Mouse (Mus musculus) lung, embryonic 14.5 days (tissue): ENCODE results near the gene Il4i1. TPM values are rescaled to one million over a fixed set of nuclear protein-coding genes. Genes with fewer than 3 reads are reported as not detected.

Source experiments
- ATAC-seq: fragments of 200-750 bp; cut with Nextera tagmentation; 2 replicates; pipeline ENCODE4 v1.8.0; 2017; ENCODE audit warnings: mild to moderate bottlenecking, moderate TSS enrichment, moderate library complexity; ENCODE audit not compliant: insufficient read depth
- DNase-seq: peaks from one replicate; pipeline ENCODE4 v3.0.0-alpha.2; 2015
- H3K27ac ChIP-seq: fragments of 300-500 bp; sonication (generic); 2 replicates; pipeline ENCODE4 v1.5.1; 2014; ENCODE audit warnings: low read depth, mild to moderate bottlenecking, moderate library complexity
- H3K27me3 ChIP-seq: fragments of 300-500 bp; sonication (generic); 2 replicates; pipeline ENCODE4 v1.6.1; 2014; ENCODE audit warnings: low read length, control low read depth; ENCODE audit not compliant: insufficient read depth
- H3K36me3 ChIP-seq: fragments of 300-500 bp; sonication (generic); 2 replicates; pipeline ENCODE4 v1.6.1; 2014; ENCODE audit warnings: control low read depth; ENCODE audit not compliant: insufficient read depth
- H3K4me1 ChIP-seq: fragments of 300-500 bp; sonication (generic); 2 replicates; pipeline ENCODE4 v1.6.1; 2014; ENCODE audit warnings: antibody characterized with exemption, control low read depth; ENCODE audit not compliant: insufficient read depth
- H3K4me2 ChIP-seq: fragments of 300-500 bp; sonication (generic); 2 replicates; pipeline ENCODE4 v1.6.1; 2014; ENCODE audit warnings: mild to moderate bottlenecking
- H3K4me3 ChIP-seq: fragments of 300-500 bp; sonication (generic); 2 replicates; pipeline ENCODE4 v1.5.1; 2014; ENCODE audit warnings: low read depth, low read length
- H3K9ac ChIP-seq: fragments of 300-500 bp; sonication (generic); 2 replicates; pipeline ENCODE4 v1.6.1; 2014
- H3K9me3 ChIP-seq: fragments of 300-500 bp; sonication (generic); 2 replicates; pipeline ENCODE4 v1.6.1; 2016; ENCODE audit warnings: low read depth, low read length, control low read depth
- CTCF ChIP-seq: IDR thresholded peaks from 2 replicates; pipeline ENCODE4 v1.5.1; 2016; ENCODE audit warnings: antibody characterized with exemption, low read depth
- WGBS: fragments of 180-500 bp; shearing (Covaris S2); extraction: QIAGEN DNeasy Blood & Tissue Kit; methylation state at CpG from one replicate; pipeline ENCODE4 v1.1.7; 2014; 5-methylcytosine and 5-hydroxymethylcytosine counted together
- polyA plus RNA-seq: library from polyadenylated mRNA; unstranded; fragments of >200 nt; fragmentation: Nextera tagmentation; extraction: Ambion mirVana; gene quantifications from 2 replicates; pipeline ENCODE4 v1.2.1, GENCODE M21; 2014

Gene Il4i1
- polyA plus RNA-seq, 1 experiment from 2014 or later: 0.93 TPM

- ATAC-seq: no peak
- no peaks in the 10 kb centered on the region for H3K27me3 ChIP-seq
- 25% methylated on average over 8 of the region's 8 CpGs for WGBS
- H3K4me2 ChIP-seq: peak overlapping the region; percentile 97
- no peaks in the 10 kb centered on the region for H3K9me3 ChIP-seq
- H3K9ac ChIP-seq: peak overlapping the region; percentile 78
- TF ChIP-seq CTCF: no peak
- peak; percentile 77 for DNase-seq
- H3K4me1 ChIP-seq: peaks cover 21% of the 10 kb centered on the region
- H3K4me3 ChIP-seq: peak overlapping the region; percentile 70
- peaks cover 30% of the 10 kb centered on the region for H3K36me3 ChIP-seq
- H3K27ac ChIP-seq: peak overlapping the region; percentile 24; the same call in 1 of the 2 replicates
These were observed 41.7 kb downstream of the Il4i1 start for GRCm38 (mm10) chr7:44857905-44858304.

- H3K4me3 ChIP-seq: no peak overlapping the region
- H3K36me3 ChIP-seq: peaks cover 39% of the 10 kb centered on the region
- no peak overlapping the region for H3K9ac ChIP-seq
- ATAC-seq: no peak
- DNase-seq: no peak
- H3K27me3 ChIP-seq: no peaks in the 10 kb centered on the region
- TF ChIP-seq CTCF: no peak
- no peak overlapping the region for H3K4me2 ChIP-seq
- H3K9me3 ChIP-seq: no peaks in the 10 kb centered on the region
- peaks cover 8% of the 10 kb centered on the region for H3K4me1 ChIP-seq
- WGBS: 86% methylated on average over 11 of the region's 11 CpGs
- no peak overlapping the region for H3K27ac ChIP-seq
These were observed 43.7 kb downstream of the Il4i1 start for GRCm38 (mm10) chr7:44859896-44860295.

- no peaks in the 10 kb centered on the region for H3K9me3 ChIP-seq
- 47% methylated on average over 22 of the region's 22 CpGs for WGBS
- DNase-seq: peak; percentile 90
- H3K27me3 ChIP-seq: no peaks in the 10 kb centered on the region
- H3K27ac ChIP-seq: peak overlapping the region; percentile 67
- peak; percentile 94 for TF ChIP-seq CTCF
- H3K36me3 ChIP-seq: peaks cover 48% of the 10 kb centered on the region
- peaks cover 8% of the 10 kb centered on the region for H3K4me1 ChIP-seq
- H3K4me2 ChIP-seq: no peak overlapping the region
- H3K4me3 ChIP-seq: no peak overlapping the region
- H3K9ac ChIP-seq: no peak overlapping the region
- ATAC-seq: peak; percentile 59
These were observed 44.6 kb downstream of the Il4i1 start for GRCm38 (mm10) chr7:44860576-44861428.

GRCm38 (mm10) chr7:44861429-44861816 is 45.2 kb downstream of the Il4i1 start:
- no peaks in the 10 kb centered on the region for H3K9me3 ChIP-seq
- peaks cover 54% of the 10 kb centered on the region for H3K36me3 ChIP-seq
- DNase-seq: no peak
- peak overlapping the region; percentile 67; the same call in 1 of the 2 replicates for H3K27ac ChIP-seq
- H3K4me2 ChIP-seq: no peak overlapping the region
- ATAC-seq: no peak
- TF ChIP-seq CTCF: no peak
- peaks cover 9% of the 10 kb centered on the region for H3K4me1 ChIP-seq
- no peak overlapping the region for H3K4me3 ChIP-seq
- H3K27me3 ChIP-seq: no peaks in the 10 kb centered on the region
- 72% methylated on average over 14 of the region's 14 CpGs for WGBS
- H3K9ac ChIP-seq: no peak overlapping the region

GRCm38 (mm10) chr7:44862434-44862833 is 46.2 kb downstream of the Il4i1 start:
- no peaks in the 10 kb centered on the region for H3K27me3 ChIP-seq
- ATAC-seq (no peak), DNase-seq (no peak)
- no peaks in the 10 kb centered on the region for H3K9me3 ChIP-seq
- WGBS: 65% methylated on average over 8 of the region's 8 CpGs
- no peak overlapping the region for H3K4me2 ChIP-seq
- H3K36me3 ChIP-seq: peaks cover 56% of the 10 kb centered on the region
- peaks cover 17% of the 10 kb centered on the region for H3K4me1 ChIP-seq
- H3K9ac ChIP-seq: no peak overlapping the region
- H3K4me3 ChIP-seq: no peak overlapping the region
- TF ChIP-seq CTCF: no peak
- no peak overlapping the region; the same call in 1 of the 2 replicates for H3K27ac ChIP-seq

- ATAC-seq (no peak), DNase-seq (no peak)
- H3K36me3 ChIP-seq: peaks cover 56% of the 10 kb centered on the region
- no peak for TF ChIP-seq CTCF
- no peak overlapping the region for H3K4me2 ChIP-seq
- H3K9me3 ChIP-seq: no peaks in the 10 kb centered on the region
- no peak overlapping the region for H3K27ac ChIP-seq
- H3K4me1 ChIP-seq: peaks cover 23% of the 10 kb centered on the region
- no peak overlapping the region for H3K4me3 ChIP-seq
- no peaks in the 10 kb centered on the region for H3K27me3 ChIP-seq
- H3K9ac ChIP-seq: no peak overlapping the region
- WGBS: 78% methylated on average over 14 of the region's 14 CpGs
These were observed 47.0 kb downstream of the Il4i1 start for GRCm38 (mm10) chr7:44863210-44863609.

- no peak for DNase-seq
- ATAC-seq: no peak
- WGBS: 87% methylated on average over 11 of the region's 11 CpGs
- H3K9me3 ChIP-seq: no peaks in the 10 kb centered on the region
- H3K36me3 ChIP-seq: peaks cover 56% of the 10 kb centered on the region
- H3K4me3 ChIP-seq: no peak overlapping the region
- H3K4me1 ChIP-seq: peaks cover 24% of the 10 kb centered on the region
- H3K9ac ChIP-seq: no peak overlapping the region
- no peak overlapping the region for H3K4me2 ChIP-seq
- H3K27me3 ChIP-seq: no peaks in the 10 kb centered on the region
- no peak for TF ChIP-seq CTCF
- H3K27ac ChIP-seq: no peak overlapping the region
These were observed 47.9 kb downstream of the Il4i1 start for GRCm38 (mm10) chr7:44863982-44864494.
